Mouse (Mus musculus): Measurements from ENCODE around the gene Gpr180.

GRCm38 (mm10) chr14:118088437-118089207, 48.3 kb upstream of the Gpr180 start:
- TF ChIP-seq CTCF (IDR thresholded peaks at IDR 0.05; ENCODE audit: low read depth), result no peak
- no peak for TF ChIP-seq EP300 (IDR thresholded peaks at IDR 0.05; ENCODE audit: low read depth)

All from liver, postnatal 0 days (tissue).